Mouse (Mus musculus): Measurements from ENCODE around the gene Tmem121b.

Tmem121b gene

GRCm38 (mm10) chr6:120493374-120494181 lies at the start of gene Tmem121b:
Gene Tmem121b, minus strand, starts transcription at chr6:120493807.
- no peak for DNase-seq (ENCODE audit: low spot score)

- DNase-seq (ENCODE audit: low spot score), result no peak
Measured at GRCm38 (mm10) chr6:120542061-120542460, 48.5 kb upstream of the Tmem121b start.

GRCm38 (mm10) chr6:120541386-120541785 lies 47.8 kb upstream of the Tmem121b start:
- no peak for DNase-seq (ENCODE audit: low spot score)

- DNase-seq (ENCODE audit: low spot score), result no peak
Measured at GRCm38 (mm10) chr6:120539781-120540231, 46.2 kb upstream of the Tmem121b start.

GRCm38 (mm10) chr6:120539132-120539759 lies 45.6 kb upstream of the Tmem121b start:
- peak; percentile 75 for DNase-seq (ENCODE audit: low spot score)

- no peak for DNase-seq (ENCODE audit: low spot score)
Measured at GRCm38 (mm10) chr6:120536337-120536736, 42.7 kb upstream of the Tmem121b start.

GRCm38 (mm10) chr6:120532594-120532993 lies 39.0 kb upstream of the Tmem121b start:
- DNase-seq (ENCODE audit: low spot score), result no peak

- DNase-seq (ENCODE audit: low spot score), result peak; percentile 79
Measured at GRCm38 (mm10) chr6:120531020-120531965, 37.7 kb upstream of the Tmem121b start, which contains the start of gene Hdhd5. Gene Hdhd5, minus strand, starts transcription at chr6:120531319.

GRCm38 (mm10) chr6:120529123-120529522 lies 35.5 kb upstream of the Tmem121b start:
- no peak for DNase-seq (ENCODE audit: low spot score)

- no peak for DNase-seq (ENCODE audit: low spot score)
Measured at GRCm38 (mm10) chr6:120524796-120525195, 31.2 kb upstream of the Tmem121b start.

GRCm38 (mm10) chr6:120519647-120520046 lies 26.0 kb upstream of the Tmem121b start:
- no peak for DNase-seq (ENCODE audit: low spot score)

- no peak for DNase-seq (ENCODE audit: low spot score)
Measured at GRCm38 (mm10) chr6:120517311-120517710, 23.7 kb upstream of the Tmem121b start.

- peak; percentile 48 for DNase-seq (ENCODE audit: low spot score)
Measured at GRCm38 (mm10) chr6:120516879-120517278, 23.3 kb upstream of the Tmem121b start.

GRCm38 (mm10) chr6:120516422-120516821 lies 22.8 kb upstream of the Tmem121b start:
- DNase-seq (ENCODE audit: low spot score), result peak; percentile 86

- no peak for DNase-seq (ENCODE audit: low spot score)
Measured at GRCm38 (mm10) chr6:120511212-120511611, 17.6 kb upstream of the Tmem121b start.

- DNase-seq (ENCODE audit: low spot score), result no peak
Measured at GRCm38 (mm10) chr6:120510425-120510824, 16.8 kb upstream of the Tmem121b start.

- no peak for DNase-seq (ENCODE audit: low spot score)
Measured at GRCm38 (mm10) chr6:120509975-120510374, 16.4 kb upstream of the Tmem121b start.

GRCm38 (mm10) chr6:120508645-120509044 lies 15.0 kb upstream of the Tmem121b start:
- DNase-seq (ENCODE audit: low spot score), result no peak

- no peak for DNase-seq (ENCODE audit: low spot score)
Measured at GRCm38 (mm10) chr6:120505531-120505930, 11.9 kb upstream of the Tmem121b start.

GRCm38 (mm10) chr6:120504051-120504450 lies 10.4 kb upstream of the Tmem121b start:
- no peak for DNase-seq (ENCODE audit: low spot score)

GRCm38 (mm10) chr6:120496544-120496943 lies 2.9 kb upstream of the Tmem121b start:
- no peak for DNase-seq (ENCODE audit: low spot score)

Data from c-Kit-positive CD71-positive TER-119-positive erythroid progenitor cells, embryonic 14.5 days (primary cell).